Mouse (Mus musculus) kidney, adult 10 weeks (tissue): ENCODE measurements around the gene Gm9922. TPM values are rescaled to one million over a fixed set of nuclear protein-coding genes. Genes with fewer than 3 reads are reported as not detected.

Experiments used
- polyA plus RNA-seq: library from polyadenylated mRNA; stranded (reverse); fragments of 350-450 nt; fragmentation: Illumina TruSeq; extraction: RNeasy Lipid Tissue Mini Kit (QIAGEN cat#74804); gene quantifications from one replicate; pipeline ENCODE4 v1.2.3, GENCODE M21; 2014; ENCODE audit warnings: low read depth, low replicate concordance

Gene Gm9922
- polyA plus RNA-seq = not detected

DNA sequence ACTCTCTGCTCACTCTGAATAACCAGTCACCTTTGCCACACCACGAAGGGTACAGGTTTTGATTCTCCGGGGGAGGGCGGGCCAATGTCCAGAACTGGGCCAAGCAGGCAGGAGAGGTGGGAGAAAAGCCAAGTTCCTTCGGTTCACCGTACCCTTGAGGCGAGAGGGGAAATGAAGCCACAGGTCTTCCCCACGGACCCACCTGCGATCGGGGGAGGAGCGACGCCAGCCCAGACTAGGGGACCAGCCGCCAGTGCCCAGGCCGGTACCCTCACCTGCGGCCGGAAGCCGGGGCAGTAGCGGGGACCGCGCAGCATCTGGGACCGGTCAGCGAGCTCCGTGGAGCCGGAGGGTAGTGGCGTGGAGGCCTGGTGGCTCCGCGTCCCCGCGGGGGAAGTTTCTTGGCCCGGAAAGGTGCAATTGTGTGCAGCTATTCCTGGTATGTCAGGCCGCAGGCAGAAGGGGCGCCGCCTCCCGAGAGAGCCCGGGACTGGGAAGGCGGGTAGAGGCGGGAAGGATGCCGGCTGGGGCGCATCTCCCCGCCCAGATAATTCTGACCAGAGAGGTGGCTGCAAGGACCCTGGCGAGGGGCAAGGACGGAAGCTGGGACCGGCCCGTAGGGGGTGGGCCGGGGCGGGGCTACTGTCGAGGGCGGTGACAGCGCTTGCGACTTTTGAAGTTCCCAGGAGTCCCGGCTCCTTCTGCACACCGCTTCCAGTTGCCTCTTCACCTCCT is at the start of gene Gm9922, which contains the start of gene Lmo7:
Gene Gm9922, minus strand, starts transcription at position 578 of the 735 bp plus-strand sequence.
Gene Lmo7, plus strand, starts transcription at position 721 of the 735 bp plus-strand sequence.

Other genes with a start within 250 kb of the Gm9922 start
- gene Tbc1d4, start 120.6 kb downstream of the Gm9922 start, polyA plus RNA-seq = 27.6 TPM
- 140 TPM for gene Commd6, start 89.1 kb downstream of the Gm9922 start, polyA plus RNA-seq
- gene Uchl3, start 75.8 kb downstream of the Gm9922 start, polyA plus RNA-seq = 190 TPM
- 143 TPM for gene Lmo7, start 143 bp upstream of the Gm9922 start, polyA plus RNA-seq